Mouse (Mus musculus): ENCODE results near the gene Sgtb.

Sgtb gene

GRCm38 (mm10) chr13:104179176-104179888 lies 69.8 kb downstream of the Sgtb start:
- DNase-seq (ENCODE audit: low read depth) = no peak

- no peak for DNase-seq (ENCODE audit: low read depth)
These were observed 77.8 kb downstream of the Sgtb start for GRCm38 (mm10) chr13:104187357-104187756.

Measured in naive thymus-derived CD4-positive, alpha-beta T cell, adult 2 months (primary cell).